Mouse (Mus musculus) mouse embryonic stem cell (cell line): ENCODE data around the gene Sorcs3.

Experiments
- in situ Hi-C, 2 experiments: fragments of 300-500 bp; cut with MboI; formaldehyde crosslinking; loops; 1 replicate in 1 of 2; 3 replicates in 1 of 2; pipeline ENCODE4 v1.14.3; 2019 to 2020; ENCODE audit warnings: low sequenced_read_pairs in 2 of 2, low pct_unique_long_range_greater_than_20kb in 1 of 2, mixed read lengths in 1 of 2; ENCODE audit not compliant: unreplicated experiment in 1 of 2

Gene Sorcs3

DNA sequence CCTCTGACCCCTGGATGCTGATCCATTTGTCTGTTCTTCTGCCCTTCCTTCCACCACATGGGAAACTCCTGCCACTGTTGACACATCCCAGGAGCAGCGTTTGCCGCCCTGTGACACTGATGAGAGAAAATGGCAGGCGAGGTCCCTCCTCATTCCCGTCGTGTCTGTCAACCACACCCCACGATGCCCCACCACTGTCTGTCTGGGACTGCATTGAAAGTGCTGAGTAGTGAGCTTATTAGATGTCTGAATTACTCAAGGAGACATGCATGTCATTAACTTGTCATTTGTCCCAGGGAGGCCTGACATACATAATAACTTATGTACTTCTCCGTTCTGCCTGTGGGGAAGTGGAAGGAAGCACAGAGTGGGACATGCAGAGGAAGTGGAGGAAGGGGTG is 137.6 kb downstream of the Sorcs3 start:
- in situ Hi-C loops: no loop called here

DNA sequence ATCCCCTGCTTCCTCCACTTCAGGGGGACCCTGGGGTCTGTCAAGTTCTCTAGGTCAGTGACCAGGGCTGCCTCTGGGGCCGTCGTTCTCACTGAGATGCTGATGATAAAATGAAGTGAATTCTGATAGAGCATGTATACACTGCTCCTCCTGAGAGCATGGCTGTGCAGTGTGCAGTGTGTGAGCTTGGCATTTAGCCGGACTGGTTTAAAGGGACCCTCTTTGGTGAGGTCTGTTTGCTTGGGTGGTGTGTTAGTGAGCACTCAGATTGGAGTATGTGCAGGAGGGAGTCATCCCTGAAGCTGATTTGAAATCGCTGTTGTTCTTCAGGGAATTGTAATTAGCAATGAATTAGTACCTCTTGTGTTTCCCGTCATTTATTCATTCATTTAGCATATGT is 141.3 kb downstream of the Sorcs3 start:
- in situ Hi-C loops: no loop called here

DNA sequence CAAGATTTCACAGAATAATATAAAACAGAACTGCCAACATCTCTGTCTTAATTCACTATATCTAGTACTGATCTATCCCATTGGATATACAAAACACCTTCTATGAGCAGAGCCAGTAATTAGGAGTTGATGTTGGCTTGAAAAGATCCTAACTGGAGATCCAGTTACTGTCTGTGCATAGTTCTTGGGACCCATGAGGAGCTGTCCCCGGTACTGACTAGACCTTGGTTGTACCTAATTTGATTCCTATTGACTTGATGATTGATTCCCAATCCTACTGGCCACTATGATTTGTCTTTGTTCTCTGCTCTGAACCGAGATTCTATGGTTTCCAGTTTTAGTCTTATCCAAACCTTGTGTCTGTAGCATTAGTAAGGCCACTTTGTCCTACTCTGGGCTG is 151.0 kb downstream of the Sorcs3 start:
- in situ Hi-C loops: no loop called here

DNA sequence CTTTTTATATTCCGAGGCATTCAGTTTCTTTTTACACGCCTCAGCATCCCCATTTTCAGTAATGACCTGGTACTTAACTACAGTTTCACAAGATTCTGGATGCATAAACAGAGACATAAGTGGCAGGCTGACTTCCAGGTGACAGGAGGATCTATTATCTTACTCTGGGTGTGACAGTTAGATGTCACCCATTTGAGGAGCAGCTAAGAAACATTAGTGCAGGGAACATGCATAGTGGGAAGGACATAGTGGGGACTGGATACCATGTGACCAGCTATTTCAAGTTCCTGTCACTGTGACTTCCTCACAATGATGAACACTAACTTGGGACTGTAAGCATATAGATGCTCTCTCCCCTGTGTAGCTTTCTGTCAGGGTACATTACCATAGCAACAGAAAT is 156.3 kb downstream of the Sorcs3 start:
- in situ Hi-C loops: no loop called here

DNA sequence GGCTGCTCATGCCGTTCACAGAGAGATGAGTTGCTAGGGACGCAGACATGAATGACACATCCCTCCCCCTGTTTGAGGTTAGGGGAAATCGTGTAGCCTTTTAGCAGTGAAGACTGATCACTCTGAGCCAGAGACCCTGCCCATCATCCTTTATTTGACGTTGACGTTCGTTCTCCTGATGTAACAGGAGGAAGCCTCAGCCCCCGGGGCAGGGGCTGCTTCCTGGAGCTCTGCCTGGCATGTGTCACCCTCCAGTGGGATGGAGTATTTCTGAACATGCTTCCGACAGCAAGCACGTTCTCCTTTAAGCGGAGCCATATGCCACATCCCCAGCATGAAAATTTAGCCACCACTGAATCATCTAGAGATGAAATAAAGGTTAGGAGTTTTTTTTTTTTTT is 162.2 kb downstream of the Sorcs3 start:
- in situ Hi-C loops: no loop called here

DNA sequence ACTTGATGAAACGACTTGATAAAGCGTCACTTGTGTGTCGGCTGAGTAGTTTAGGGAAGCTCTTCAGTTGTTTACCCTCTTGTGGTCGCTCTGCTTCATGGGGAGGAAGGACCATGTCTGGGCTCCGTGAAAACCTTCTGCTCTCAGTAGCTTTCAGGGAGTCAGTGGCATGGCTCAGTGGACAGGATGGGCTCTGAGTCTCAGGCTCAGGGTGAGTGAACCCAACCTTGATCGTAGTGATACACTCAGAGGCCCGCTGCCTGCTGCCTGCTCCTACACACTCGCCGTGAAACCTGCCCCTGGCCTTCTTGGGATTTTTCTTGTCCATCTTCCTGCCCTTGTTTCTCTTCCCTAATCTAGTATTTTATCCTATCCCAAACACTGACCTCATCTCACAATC is 166.0 kb downstream of the Sorcs3 start:
- in situ Hi-C loops: no loop called here

DNA sequence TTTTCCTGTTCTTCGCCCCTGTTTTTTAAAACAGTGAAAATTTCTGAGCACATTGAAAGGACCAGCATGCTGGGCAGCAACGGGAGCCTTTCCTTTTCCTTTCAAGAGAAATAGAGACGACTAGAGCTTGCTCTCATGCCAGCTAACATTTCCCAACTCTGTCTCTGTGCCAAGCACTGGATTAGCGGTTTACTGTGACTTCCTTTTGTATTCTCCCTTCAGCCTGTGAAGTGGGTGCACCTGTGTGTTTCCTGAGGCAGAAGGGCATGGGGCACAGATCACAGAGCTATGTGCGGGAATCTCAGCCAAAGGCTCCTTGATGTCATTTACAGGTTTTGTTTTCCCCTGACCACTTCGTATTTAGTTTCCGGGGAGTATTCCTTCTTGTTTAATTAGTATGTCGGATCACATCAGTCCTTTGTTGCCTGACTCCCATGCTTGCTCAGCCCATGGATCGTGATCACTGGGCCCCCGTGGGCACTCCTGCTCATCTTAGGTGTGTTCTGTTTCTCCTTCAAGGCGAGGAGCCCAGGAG is 172.2 kb downstream of the Sorcs3 start:
- in situ Hi-C loops: no loop called here

DNA sequence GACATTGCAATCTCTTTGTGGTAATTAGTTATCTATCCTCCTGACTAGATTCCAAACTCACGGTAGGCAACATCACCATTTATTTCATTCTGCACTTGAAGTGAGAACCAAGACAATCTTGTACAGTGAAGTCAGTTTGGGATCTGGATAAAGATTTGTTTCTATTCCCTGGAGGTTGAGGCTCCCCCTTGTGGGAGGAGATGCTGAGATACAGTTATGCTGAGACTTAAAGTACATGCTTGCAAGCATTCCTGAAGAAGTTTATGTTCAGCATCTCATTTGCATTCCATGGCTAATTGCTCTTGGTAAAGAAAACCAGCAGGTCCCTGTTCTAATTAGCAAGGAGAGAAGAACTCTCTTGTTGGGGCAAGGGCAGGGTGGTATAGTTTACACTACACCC is 185.7 kb downstream of the Sorcs3 start:
- in situ Hi-C loops: no loop called here

DNA sequence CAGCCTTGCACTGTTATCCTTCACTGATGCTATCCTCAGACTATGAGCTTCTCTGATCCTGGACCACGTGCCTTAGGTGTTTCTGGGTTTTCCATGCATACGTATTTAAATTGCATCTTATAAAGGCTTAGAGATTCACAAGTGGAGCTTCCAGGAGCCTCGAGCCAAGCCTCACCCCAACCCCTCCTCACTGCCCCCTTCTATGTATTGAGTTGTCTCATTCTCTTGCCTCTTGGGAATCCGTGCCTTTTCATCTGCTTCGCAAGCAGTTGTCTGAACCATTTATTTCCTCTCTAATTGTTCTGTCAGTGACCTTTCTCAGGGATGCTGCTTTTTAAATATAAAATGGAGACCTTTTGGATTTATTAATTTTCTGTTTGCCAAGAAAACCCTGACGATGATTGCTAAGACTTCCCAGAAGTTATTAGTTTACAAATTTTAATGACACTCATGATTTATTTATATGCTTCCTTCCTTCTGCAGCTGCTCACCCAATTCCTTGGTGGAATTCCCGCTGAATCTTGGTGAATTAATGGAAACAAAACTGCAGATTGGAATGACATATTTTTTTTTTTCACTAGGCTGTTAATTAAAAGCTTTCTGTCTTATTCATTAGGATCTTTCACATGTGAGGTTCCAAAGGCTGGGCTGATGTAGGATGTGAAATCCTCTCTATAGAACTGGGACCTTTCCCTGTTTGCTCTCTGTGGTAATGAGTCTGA is 199.1 kb downstream of the Sorcs3 start:
- in situ Hi-C loops: no loop called here

DNA sequence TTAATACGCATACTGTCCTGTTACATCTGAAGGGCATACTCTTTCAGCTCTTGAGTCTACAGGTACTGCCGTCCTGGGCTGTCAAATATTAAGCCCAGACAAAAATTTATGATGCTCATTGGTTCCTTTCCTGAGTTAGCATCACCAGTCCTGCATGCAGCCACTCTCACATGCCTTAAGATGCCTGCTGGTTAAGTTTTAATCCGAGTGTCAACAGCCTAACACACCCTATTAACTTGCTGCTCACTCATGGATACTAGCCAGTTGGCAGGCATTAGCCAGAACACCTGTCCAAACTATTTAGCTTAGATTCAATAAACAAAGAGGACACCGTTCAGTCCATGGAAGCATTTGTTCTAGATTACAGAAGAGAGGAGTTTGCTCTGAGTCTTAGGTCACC is 202.4 kb downstream of the Sorcs3 start:
- in situ Hi-C loops: no loop called here

DNA sequence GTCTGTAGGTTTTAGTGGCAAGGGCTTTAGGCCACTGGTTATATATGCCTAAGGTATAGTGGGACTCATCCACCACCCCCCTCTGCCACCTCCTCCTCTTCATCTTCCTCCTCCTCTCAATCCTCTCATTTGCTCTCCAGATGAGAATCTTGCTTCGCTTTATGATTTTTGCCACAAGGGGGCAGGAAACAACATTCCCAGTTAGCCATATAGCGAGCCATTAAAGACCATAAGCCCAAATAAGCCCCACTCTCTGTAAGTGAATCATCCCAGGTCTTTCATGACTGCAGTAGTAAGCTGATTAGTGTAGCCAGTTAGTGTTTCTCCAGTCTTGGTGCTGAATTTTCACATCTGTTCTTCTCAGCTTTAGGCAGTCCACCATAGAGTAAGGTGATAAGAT is 205.5 kb downstream of the Sorcs3 start:
- in situ Hi-C loops: no loop called here

DNA sequence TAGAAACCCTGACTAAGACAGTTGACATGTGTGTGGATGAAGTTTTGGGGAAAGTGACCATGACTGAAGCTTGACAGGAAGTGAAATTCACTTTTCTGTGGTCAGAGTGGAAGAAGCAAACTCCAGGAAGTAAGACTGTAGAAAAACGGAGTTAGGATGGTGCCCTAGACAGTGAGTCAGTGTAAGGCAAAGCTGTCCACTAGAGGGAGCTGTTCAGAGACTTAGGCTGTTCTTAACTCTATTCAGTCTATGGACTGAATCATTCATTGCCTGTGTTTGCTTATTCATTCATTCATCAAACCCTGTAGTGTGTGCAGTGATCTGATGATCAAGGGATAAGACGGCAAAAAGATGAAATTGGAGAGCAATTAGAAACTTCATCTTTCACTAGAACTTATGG is 208.0 kb downstream of the Sorcs3 start:
- in situ Hi-C loops: no loop called here

DNA sequence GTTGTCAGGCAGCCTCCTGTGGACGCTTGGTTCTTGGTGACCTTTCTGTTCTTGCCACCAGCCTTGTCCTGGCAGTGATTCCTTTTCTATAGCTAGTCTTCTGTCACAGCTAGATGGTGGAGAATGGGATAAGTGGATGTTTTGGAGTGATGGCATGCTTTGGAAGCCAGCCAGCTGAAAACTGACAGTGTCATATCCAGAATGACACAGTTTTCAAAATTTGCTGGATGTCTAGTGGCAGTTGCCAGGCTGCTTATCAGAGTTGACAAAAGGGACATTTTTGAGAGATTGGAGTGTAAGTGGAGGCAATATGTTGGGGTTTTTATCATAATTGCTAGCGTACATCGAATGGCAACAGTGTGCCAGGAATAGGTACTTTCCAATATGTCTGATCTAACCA is 212.5 kb downstream of the Sorcs3 start:
- in situ Hi-C loops: no loop called here

DNA sequence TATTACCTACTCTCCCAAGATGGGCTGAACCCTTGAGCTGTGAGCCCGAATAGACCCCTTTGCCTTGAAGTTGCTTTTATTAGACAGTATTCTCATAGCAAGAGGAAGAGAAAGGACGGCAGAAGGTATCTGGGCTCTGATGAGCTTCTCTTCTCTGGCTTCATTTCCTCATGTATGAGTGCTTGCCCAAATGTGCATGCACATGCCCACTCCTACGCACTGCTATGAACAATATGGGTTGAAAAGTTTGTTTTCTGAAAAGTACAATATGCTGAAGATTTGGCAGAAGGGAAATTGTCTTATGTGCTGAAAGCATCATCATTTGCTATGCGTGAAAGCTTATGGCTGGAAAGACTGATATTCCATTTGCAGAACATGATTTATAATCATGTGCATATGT is 223.4 kb downstream of the Sorcs3 start:
- in situ Hi-C loops: no loop called here

DNA sequence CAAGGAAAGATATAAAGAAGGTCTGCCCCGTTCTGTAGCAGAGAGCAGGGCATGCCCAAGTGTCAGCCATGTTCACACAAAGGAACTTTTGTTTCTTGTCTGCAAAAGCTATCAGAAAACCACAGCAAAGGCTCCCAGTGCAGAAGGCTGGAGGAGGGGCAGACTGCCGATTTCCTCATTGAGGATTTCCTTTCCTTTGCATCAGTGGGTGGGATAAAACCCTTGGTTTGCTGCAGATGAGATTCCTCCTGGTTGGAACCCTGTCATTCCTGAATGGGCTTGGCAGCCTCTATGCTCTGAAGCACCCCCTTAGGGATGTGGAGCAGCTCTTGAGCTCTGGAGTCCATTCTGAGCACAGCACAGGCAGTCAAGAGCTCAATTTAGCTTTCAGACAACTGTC is 223.9 kb downstream of the Sorcs3 start:
- in situ Hi-C loops: no loop called here

DNA sequence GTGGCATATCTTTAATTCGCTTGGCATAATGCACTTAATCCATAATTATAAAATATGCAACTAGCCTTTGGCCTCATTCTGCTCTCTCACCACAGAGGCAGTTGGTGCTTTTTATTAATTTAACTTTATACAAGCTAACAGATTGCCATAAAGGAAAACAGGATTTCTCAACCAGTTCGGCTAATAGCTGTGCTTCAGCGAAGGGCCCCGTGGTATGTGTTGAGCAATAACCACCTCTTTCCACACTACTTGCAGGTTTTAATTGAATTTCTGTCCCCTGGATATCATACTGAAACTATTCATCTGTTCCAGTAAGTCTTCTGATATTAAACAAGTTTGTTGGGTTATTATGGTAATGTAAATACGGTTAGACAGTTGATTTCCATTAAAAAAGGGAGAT is 224.5 kb downstream of the Sorcs3 start:
- in situ Hi-C loops: no loop called here

DNA sequence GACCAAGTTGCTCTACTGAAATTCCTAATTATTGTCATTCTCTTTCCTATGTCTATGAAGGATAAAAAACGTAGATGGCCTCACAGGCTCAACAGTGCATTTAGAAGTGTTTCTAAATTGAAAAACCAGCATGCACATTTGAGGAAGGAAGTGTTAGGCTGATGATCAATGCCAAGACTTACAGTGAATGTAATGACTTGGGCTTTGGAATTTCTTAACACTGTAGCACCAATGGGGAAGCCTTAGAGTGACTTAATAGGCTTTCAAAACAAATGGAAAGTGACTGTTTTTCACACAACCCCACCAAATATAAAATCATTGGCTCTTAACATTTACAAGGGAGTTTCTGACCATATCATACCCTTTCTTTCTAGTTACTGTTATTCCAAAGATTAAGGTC is 232.6 kb downstream of the Sorcs3 start:
- in situ Hi-C loops: no loop called here

DNA sequence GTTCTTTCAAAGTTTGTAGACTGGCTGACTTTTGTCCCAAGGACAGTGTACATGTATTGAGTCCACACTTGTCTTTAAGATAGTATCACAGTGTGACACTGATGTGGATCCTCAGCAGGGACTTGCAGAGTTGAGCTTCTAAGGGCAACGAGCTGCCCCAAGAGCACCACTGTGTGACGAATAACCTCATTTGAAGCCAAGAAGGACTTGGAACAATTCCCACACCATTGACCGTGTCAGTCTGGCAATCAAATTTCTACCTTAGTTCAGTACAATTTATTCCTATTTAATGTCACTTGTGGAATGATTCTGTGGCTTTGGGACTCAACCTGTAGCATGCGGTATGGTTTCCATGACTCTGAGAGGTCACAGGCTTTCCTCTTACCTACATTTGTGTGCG is 255.3 kb downstream of the Sorcs3 start:
- in situ Hi-C loops: no loop called here

DNA sequence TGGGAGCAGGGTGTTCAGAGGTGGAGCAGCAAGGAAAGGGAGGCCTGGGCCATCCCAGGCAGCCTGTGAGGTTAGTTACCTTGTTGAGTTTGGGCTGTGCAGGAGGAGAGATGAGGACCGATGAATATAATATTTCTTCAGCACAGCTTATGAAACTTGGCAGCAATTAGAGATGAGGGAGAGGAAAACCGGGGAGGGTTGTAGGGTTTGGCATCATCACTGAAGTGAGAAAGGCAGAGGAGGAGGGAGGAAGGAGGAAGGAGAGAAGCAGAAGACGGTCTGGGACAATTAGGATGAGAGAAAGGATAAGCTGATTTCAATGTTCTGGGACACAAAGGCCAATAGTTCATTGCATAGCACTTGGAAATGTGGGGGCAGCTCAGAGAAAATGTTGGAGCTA is 256.6 kb downstream of the Sorcs3 start:
- in situ Hi-C loops: no loop called here

DNA sequence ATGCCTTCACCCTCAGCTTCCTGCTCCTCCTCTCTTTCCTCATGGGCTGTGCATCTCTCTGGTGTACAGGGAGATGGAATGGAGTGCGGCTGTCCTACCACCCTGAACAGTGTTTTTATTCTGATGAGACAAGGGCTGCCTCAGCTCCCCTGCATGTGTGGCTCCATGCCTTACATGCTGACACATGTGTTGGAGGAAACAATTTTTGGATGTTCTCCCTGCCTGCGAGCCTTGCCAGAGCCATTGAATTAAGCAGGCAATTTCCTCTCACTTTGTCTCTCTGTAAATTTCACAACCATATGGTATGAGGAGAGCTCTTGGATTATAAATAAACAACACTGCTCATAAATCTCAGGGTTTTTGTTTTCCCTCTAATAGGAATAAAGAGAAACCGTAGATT is 257.7 kb downstream of the Sorcs3 start:
- in situ Hi-C loops: no loop called here

DNA sequence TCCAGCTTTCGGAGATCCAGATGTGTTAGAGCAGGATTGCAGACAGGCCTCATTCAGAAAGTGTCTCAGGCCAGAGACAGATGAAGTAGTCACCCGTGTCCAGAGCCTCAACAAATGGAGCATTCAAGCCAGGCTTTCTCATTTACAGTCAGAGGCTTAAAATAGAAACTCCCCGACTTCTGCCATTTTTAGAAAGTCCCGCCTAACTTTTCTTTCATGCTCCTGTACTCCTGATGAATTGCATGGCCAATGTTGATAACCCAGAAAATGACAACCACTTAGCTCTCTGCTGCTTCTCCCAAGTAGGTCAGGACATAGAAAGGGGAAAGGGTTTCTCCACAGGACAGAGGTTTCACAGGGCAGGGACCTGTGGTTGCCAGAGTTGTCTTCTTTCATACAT is 261.6 kb downstream of the Sorcs3 start:
- in situ Hi-C loops: no loop called here
